In genomic region chr4:43209673-43210072, GRCm38 (mm10) we compare ENCODE assay signal across 8 mouse cellular contexts. TPM values are rescaled to one million over a fixed set of nuclear protein-coding genes. Genes with fewer than 3 reads are reported as not detected.
DNase-seq lines count a peak whose midpoint lies in the region; ATAC-seq and TF ChIP-seq lines count a peak whose summit lies in the region.
"Had no signal": no experiment of that assay in that cellular context is flagged by ENCODE, and none has a peak within 500 bp of the region (broad histone marks: within the 10 kb centered on the region; RNA-seq: fewer than 3 reads in every experiment).

No protein-coding gene starts in this region.

- no peak overlapping the region for H3K9ac ChIP-seq in embryonic facial prominence, embryonic 15.5 days
- H3K9ac ChIP-seq in hindbrain, embryonic 12.5 days: peak overlapping the region; percentile 44; the same call in 1 of the 2 replicates
- peak overlapping the region; percentile 47; the same call in 1 of the 2 replicates for H3K9ac ChIP-seq in neural tube, embryonic 12.5 days
- H3K9ac ChIP-seq: liver, postnatal 0 days had no signal

- H3K36me3 ChIP-seq in embryonic facial prominence, embryonic 15.5 days: no peaks in the 10 kb centered on the region
- no peaks in the 10 kb centered on the region for H3K36me3 ChIP-seq in hindbrain, embryonic 12.5 days
- no peaks in the 10 kb centered on the region for H3K36me3 ChIP-seq in neural tube, embryonic 12.5 days

- ATAC-seq in embryonic facial prominence, embryonic 15.5 days (ENCODE audit: insufficient number of reproducible peaks, low FRiP score, low TSS enrichment, low read depth): no peak
- ATAC-seq in hindbrain, embryonic 12.5 days (ENCODE audit: low FRiP score): no peak
- 0 out of 2 replicates have a peak, but pooled peaks have one; percentile 13 for ATAC-seq in neural tube, embryonic 12.5 days (ENCODE audit: low FRiP score, low read depth)
- ATAC-seq: liver, postnatal 0 days had no signal

- no peak for DNase-seq in layer of hippocampus, adult 2 months (ENCODE audit: low spot score in 2 of 2)
- no peak for DNase-seq in layer of hippocampus, adult 11-12 months (ENCODE audit: low spot score)
- DNase-seq in testis, postnatal 10 days (ENCODE audit: low spot score): no peak
- DNase-seq in spleen, adult 18-20 months: no peak
- DNase-seq: liver, postnatal 0 days had no signal

- TF ChIP-seq CTCF in layer of hippocampus, adult 2 months (conservative IDR thresholded peaks at IDR 0.05): no peak; the same call in 1 of the 2 replicates

- H3K27ac ChIP-seq in layer of hippocampus, adult 2 months: peak overlapping the region; percentile 85
- peak overlapping the region; percentile 85 for H3K27ac ChIP-seq in embryonic facial prominence, embryonic 15.5 days (replicated peaks)
- H3K27ac ChIP-seq in hindbrain, embryonic 12.5 days: peak overlapping the region; percentile 60
- no peak overlapping the region for H3K27ac ChIP-seq in neural tube, embryonic 12.5 days

- peak overlapping the region; percentile 56 for H3K4me3 ChIP-seq in layer of hippocampus, adult 2 months
- H3K4me3 ChIP-seq in embryonic facial prominence, embryonic 15.5 days (replicated peaks): peak overlapping the region; percentile 39
- peak overlapping the region; percentile 28 for H3K4me3 ChIP-seq in hindbrain, embryonic 12.5 days
- H3K4me3 ChIP-seq in neural tube, embryonic 12.5 days: peak overlapping the region; percentile 27

- H3K27me3 ChIP-seq in embryonic facial prominence, embryonic 15.5 days: no peaks in the 10 kb centered on the region
- H3K27me3 ChIP-seq in hindbrain, embryonic 12.5 days: no peaks in the 10 kb centered on the region
- H3K27me3 ChIP-seq in neural tube, embryonic 12.5 days (replicated peaks): no peaks in the 10 kb centered on the region

- no peaks in the 10 kb centered on the region for H3K9me3 ChIP-seq in embryonic facial prominence, embryonic 15.5 days (replicated peaks)
- no peaks in the 10 kb centered on the region for H3K9me3 ChIP-seq in hindbrain, embryonic 12.5 days (replicated peaks)
- no peaks in the 10 kb centered on the region for H3K9me3 ChIP-seq in neural tube, embryonic 12.5 days

- peak overlapping the region; percentile 55 for H3K4me2 ChIP-seq in embryonic facial prominence, embryonic 15.5 days (replicated peaks)
- H3K4me2 ChIP-seq in hindbrain, embryonic 12.5 days (replicated peaks): peak overlapping the region; percentile 52
- peak overlapping the region; percentile 60 for H3K4me2 ChIP-seq in neural tube, embryonic 12.5 days (replicated peaks)

- WGBS in embryonic facial prominence, embryonic 15.5 days: 32% methylated on average over 6 of the region's 6 CpGs
- 41% methylated on average over 6 of the region's 6 CpGs for WGBS in hindbrain, embryonic 12.5 days
- 40% methylated on average over 6 of the region's 6 CpGs for WGBS in neural tube, embryonic 12.5 days

- peaks cover 13% of the 10 kb centered on the region for H3K4me1 ChIP-seq in embryonic facial prominence, embryonic 15.5 days
- peaks cover 12% of the 10 kb centered on the region for H3K4me1 ChIP-seq in hindbrain, embryonic 12.5 days
- H3K4me1 ChIP-seq in neural tube, embryonic 12.5 days: peaks cover 10% of the 10 kb centered on the region; the same call in 1 of the 2 replicates

RNA-seq across cellular contexts. Expression of gene Atp8b5, which starts 57.3 kb away (rescaled TPM):
- under 1 TPM; 0.29 to 0.31 TPM for total RNA-seq in layer of hippocampus, adult 2 months (2021)
- polyA plus RNA-seq in embryonic facial prominence, embryonic 15.5 days (2015; fragmentation: Nextera tagmentation; extraction: Ambion mirVana): 0.42 and 0.63 TPM in 2 replicates
- 0.18 and 0.34 TPM in 2 replicates for polyA plus RNA-seq in hindbrain, embryonic 12.5 days (2016; fragmentation: Nextera tagmentation; extraction: Ambion mirVana)
- 0.08 and 0.10 TPM in 2 replicates for polyA plus RNA-seq in neural tube, embryonic 12.5 days (2016; fragmentation: Nextera tagmentation; extraction: Ambion mirVana)
